In genomic region chr6:66458172-66458571, GRCm38 (mm10) we compare ENCODE assay signal across 30 mouse cellular contexts.
A peak's percentile ranks its signal among the peaks of the same experiment; 100 is the strongest.
DNase-seq lines count a peak whose midpoint lies in the region; ATAC-seq lines count a peak whose summit lies in the region.
"Had no signal": no experiment of that assay in that cellular context is flagged by ENCODE, and none has a peak within 500 bp of the region (broad histone marks: within the 10 kb centered on the region; RNA-seq: fewer than 3 reads in every experiment).

No protein-coding gene starts in this region.

- H3K9me3 ChIP-seq in hindbrain, embryonic 12.5 days (replicated peaks) = no peaks in the 10 kb centered on the region
- H3K9me3 ChIP-seq in hindbrain, embryonic 16.5 days (ENCODE audit: control insufficient read depth, low read length) = no peaks in the 10 kb centered on the region
- no peaks in the 10 kb centered on the region for H3K9me3 ChIP-seq in neural tube, embryonic 12.5 days
- H3K9me3 ChIP-seq: embryonic facial prominence, embryonic 12.5 days; heart, embryonic 12.5 days; intestine, embryonic 15.5 days; limb, embryonic 10.5 days; liver, embryonic 15.5 days; lung, embryonic 15.5 days; megakaryocyte, embryonic 14.5 days had no signal

- H3K27ac ChIP-seq in hindbrain, embryonic 12.5 days = 0 out of 2 replicates have a peak overlapping the region, but pooled peaks have one; percentile 30
- no peak overlapping the region for H3K27ac ChIP-seq in hindbrain, embryonic 16.5 days (ENCODE audit: low read depth, low read length)
- peak overlapping the region; percentile 37 for H3K27ac ChIP-seq in neural tube, embryonic 12.5 days
- H3K27ac ChIP-seq: embryonic facial prominence, embryonic 12.5 days; hindbrain, embryonic 14.5 days; intestine, embryonic 15.5 days; limb, embryonic 10.5 days; liver, embryonic 15.5 days; lung, embryonic 15.5 days had no signal

- peak; percentile 4 for DNase-seq in embryo, embryonic 9.5 days (ENCODE audit: extremely low spot score)
- no peak for DNase-seq in embryo, embryonic 10 days (ENCODE audit: low spot score)
- no peak for DNase-seq in neural tube, embryonic 10.5 days (ENCODE audit: extremely low spot score, low spot score)
- no peak for DNase-seq in cerebellum, postnatal 36 days
- no peak for DNase-seq in urinary bladder, adult 2 months (ENCODE audit: low spot score)
- DNase-seq: adrenal gland, postnatal 14 days; cerebellum, adult 8-10 months; forebrain, postnatal 0 days; gastrocnemius, postnatal 14 days; heart, adult 18-20 months; heart, postnatal 10 days; kidney, adult 8-10 months; kidney, postnatal 14 days; liver; lung, postnatal 36 days; retina, postnatal 1 day; right cerebral cortex, postnatal 25 days; spleen, adult 18-20 months had no signal

- peaks cover 4% of the 10 kb centered on the region for H3K4me1 ChIP-seq in hindbrain, embryonic 12.5 days
- no peaks in the 10 kb centered on the region for H3K4me1 ChIP-seq in hindbrain, embryonic 16.5 days (ENCODE audit: control insufficient read depth, insufficient read depth, low read depth, low read length)
- H3K4me1 ChIP-seq in neural tube, embryonic 12.5 days = peaks cover 10% of the 10 kb centered on the region; the same call in 1 of the 2 replicates
- H3K4me1 ChIP-seq: embryonic facial prominence, embryonic 12.5 days; heart, embryonic 12.5 days; intestine, embryonic 15.5 days; limb, embryonic 10.5 days; liver, embryonic 15.5 days; lung, embryonic 15.5 days had no signal

- no peaks in the 10 kb centered on the region for H3K36me3 ChIP-seq in hindbrain, embryonic 12.5 days
- no peaks in the 10 kb centered on the region for H3K36me3 ChIP-seq in hindbrain, embryonic 16.5 days (ENCODE audit: control insufficient read depth, insufficient read depth, low read length)
- H3K36me3 ChIP-seq in neural tube, embryonic 12.5 days = no peaks in the 10 kb centered on the region
- H3K36me3 ChIP-seq: embryonic facial prominence, embryonic 12.5 days; heart, embryonic 12.5 days; intestine, embryonic 15.5 days; limb, embryonic 10.5 days; liver, embryonic 15.5 days; lung, embryonic 15.5 days had no signal

- H3K4me2 ChIP-seq in hindbrain, embryonic 12.5 days (replicated peaks) = no peak overlapping the region
- H3K4me2 ChIP-seq in hindbrain, embryonic 16.5 days (ENCODE audit: low read length) = no peak overlapping the region
- H3K4me2 ChIP-seq in neural tube, embryonic 12.5 days (replicated peaks) = no peak overlapping the region
- H3K4me2 ChIP-seq: embryonic facial prominence, embryonic 12.5 days; heart, embryonic 12.5 days; hindbrain, embryonic 14.5 days; intestine, embryonic 15.5 days; liver, embryonic 15.5 days; lung, embryonic 15.5 days had no signal

- no peak for ATAC-seq in hindbrain, embryonic 12.5 days (ENCODE audit: low FRiP score)
- no peak for ATAC-seq in hindbrain, embryonic 16.5 days
- no peak for ATAC-seq in neural tube, embryonic 12.5 days (ENCODE audit: low FRiP score, low read depth)
- ATAC-seq: forebrain, postnatal 0 days; intestine, embryonic 15.5 days had no signal

- no peak overlapping the region for H3K4me3 ChIP-seq in hindbrain, embryonic 12.5 days
- H3K4me3 ChIP-seq in hindbrain, embryonic 16.5 days (ENCODE audit: low read length) = no peak overlapping the region
- no peak overlapping the region for H3K4me3 ChIP-seq in neural tube, embryonic 12.5 days
- H3K4me3 ChIP-seq: embryonic facial prominence, embryonic 12.5 days; heart, embryonic 12.5 days; intestine, embryonic 15.5 days; limb, embryonic 10.5 days; liver, embryonic 15.5 days; lung, embryonic 15.5 days; megakaryocyte, embryonic 14.5 days; myocyte had no signal

- H3K9ac ChIP-seq in hindbrain, embryonic 12.5 days = no peak overlapping the region
- no peak overlapping the region for H3K9ac ChIP-seq in hindbrain, embryonic 16.5 days (ENCODE audit: low read depth, low read length)
- no peak overlapping the region for H3K9ac ChIP-seq in neural tube, embryonic 12.5 days
- H3K9ac ChIP-seq: embryonic facial prominence, embryonic 12.5 days; forebrain, postnatal 0 days; heart, embryonic 12.5 days; hindbrain, embryonic 14.5 days; intestine, embryonic 15.5 days; liver, embryonic 15.5 days; lung, embryonic 15.5 days had no signal

- 32% methylated on average over 3 of the region's 3 CpGs for WGBS in hindbrain, embryonic 12.5 days
- 31% methylated on average over 3 of the region's 3 CpGs for WGBS in hindbrain, embryonic 16.5 days
- 23% methylated on average over 3 of the region's 3 CpGs for WGBS in neural tube, embryonic 12.5 days

- H3K27me3 ChIP-seq in hindbrain, embryonic 12.5 days = no peaks in the 10 kb centered on the region
- no peaks in the 10 kb centered on the region for H3K27me3 ChIP-seq in hindbrain, embryonic 16.5 days (replicated peaks; ENCODE audit: control insufficient read depth, insufficient read depth, low read length)
- no peaks in the 10 kb centered on the region for H3K27me3 ChIP-seq in neural tube, embryonic 12.5 days (replicated peaks)
- H3K27me3 ChIP-seq: embryonic facial prominence, embryonic 12.5 days; heart, embryonic 12.5 days; intestine, embryonic 15.5 days; liver, embryonic 15.5 days; lung, embryonic 15.5 days; megakaryocyte, embryonic 14.5 days had no signal
